Mouse (Mus musculus): ENCODE measurements around the gene Rps6kb1.

The Rps6kb1 gene

GRCm38 (mm10) chr11:86580319-86581113, 35.9 kb upstream of the Rps6kb1 start:
- peak; percentile 73 for DNase-seq

- peak; percentile 67 for DNase-seq
Observed at GRCm38 (mm10) chr11:86579731-86580318, 35.2 kb upstream of the Rps6kb1 start.

GRCm38 (mm10) chr11:86578809-86579730, 34.5 kb upstream of the Rps6kb1 start:
- DNase-seq: peak; percentile 67

GRCm38 (mm10) chr11:86578106-86578808, 33.7 kb upstream of the Rps6kb1 start:
- DNase-seq: no peak

- peak; percentile 28 for DNase-seq
Observed at GRCm38 (mm10) chr11:86577231-86577630, 32.6 kb upstream of the Rps6kb1 start.

GRCm38 (mm10) chr11:86575632-86576378, 31.2 kb upstream of the Rps6kb1 start:
- DNase-seq: no peak

GRCm38 (mm10) chr11:86574408-86574807, 29.8 kb upstream of the Rps6kb1 start:
- no peak for DNase-seq

- peak; percentile 64 for DNase-seq
Observed at GRCm38 (mm10) chr11:86573646-86574231, 29.1 kb upstream of the Rps6kb1 start.

GRCm38 (mm10) chr11:86572623-86573022, 28.0 kb upstream of the Rps6kb1 start:
- no peak for DNase-seq

- DNase-seq: no peak
Observed at GRCm38 (mm10) chr11:86571871-86572270, 27.3 kb upstream of the Rps6kb1 start.

- DNase-seq: no peak
Observed at GRCm38 (mm10) chr11:86571047-86571855, 26.6 kb upstream of the Rps6kb1 start.

- DNase-seq: peak; percentile 32
Observed at GRCm38 (mm10) chr11:86570261-86570746, 25.7 kb upstream of the Rps6kb1 start.

- DNase-seq: peak; percentile 33
Observed at GRCm38 (mm10) chr11:86568425-86568824, 23.8 kb upstream of the Rps6kb1 start.

- DNase-seq: no peak
Observed at GRCm38 (mm10) chr11:86558258-86558657, 13.7 kb upstream of the Rps6kb1 start.

GRCm38 (mm10) chr11:86553525-86553924, 8.9 kb upstream of the Rps6kb1 start:
- DNase-seq: no peak

- DNase-seq: no peak
Observed at GRCm38 (mm10) chr11:86547412-86547811, 2.8 kb upstream of the Rps6kb1 start.

- DNase-seq: no peak
Observed at GRCm38 (mm10) chr11:86545556-86545955, 951 bp upstream of the Rps6kb1 start.

- no peak for DNase-seq
Observed at GRCm38 (mm10) chr11:86543960-86544638, 506 bp downstream of the Rps6kb1 start.

GRCm38 (mm10) chr11:86542851-86543250, 1.8 kb downstream of the Rps6kb1 start:
- DNase-seq: no peak

- no peak for DNase-seq
Observed at GRCm38 (mm10) chr11:86540476-86540845, 4.1 kb downstream of the Rps6kb1 start.

Measured in kidney, adult 18-20 months (tissue).